Mouse (Mus musculus) small intestine, adult 2 months (tissue): ENCODE data around the gene Sesn3.

ENCODE experiments used
- CTCF ChIP-seq: fragments of 200-500 bp; IDR thresholded peaks from 2 replicates; pipeline ENCODE4 v1.5.1; 2012; ENCODE audit warnings: low read depth, mild to moderate bottlenecking, control low read depth, inconsistent platforms, low read length, moderate library complexity, mixed read lengths; ENCODE audit not compliant: insufficient replicate concordance, insufficient read length; ENCODE audit errors: extremely low read depth
- POLR2A ChIP-seq: fragments of 200-500 bp; IDR thresholded peaks from 2 replicates; pipeline ENCODE4 v1.6.1; 2012; ENCODE audit warnings: low read depth, mild to moderate bottlenecking, control low read depth, inconsistent platforms, low read length, moderate library complexity

- TF ChIP-seq CTCF (no peak), POLR2A (no peak)
Measured at GRCm38 (mm10) chr9:14274586-14274985, 281 bp upstream of the Sesn3 start.
